Mouse (Mus musculus) bone marrow, adult 2 months (tissue): ENCODE results near the gene Ptpn5.

Source experiments
- CTCF ChIP-seq: fragments of 200-500 bp; IDR thresholded peaks from 2 replicates; pipeline ENCODE4 v1.5.1; 2011; ENCODE audit warnings: low read length, control low read depth; ENCODE audit not compliant: control insufficient read depth, insufficient read depth
- POLR2A ChIP-seq: fragments of 200-500 bp; IDR thresholded peaks from 2 replicates; pipeline ENCODE4 v1.6.1; 2011; ENCODE audit warnings: low read depth, mild to moderate bottlenecking, control low read depth, low read length, borderline replicate concordance; ENCODE audit not compliant: control insufficient read depth

DNA sequence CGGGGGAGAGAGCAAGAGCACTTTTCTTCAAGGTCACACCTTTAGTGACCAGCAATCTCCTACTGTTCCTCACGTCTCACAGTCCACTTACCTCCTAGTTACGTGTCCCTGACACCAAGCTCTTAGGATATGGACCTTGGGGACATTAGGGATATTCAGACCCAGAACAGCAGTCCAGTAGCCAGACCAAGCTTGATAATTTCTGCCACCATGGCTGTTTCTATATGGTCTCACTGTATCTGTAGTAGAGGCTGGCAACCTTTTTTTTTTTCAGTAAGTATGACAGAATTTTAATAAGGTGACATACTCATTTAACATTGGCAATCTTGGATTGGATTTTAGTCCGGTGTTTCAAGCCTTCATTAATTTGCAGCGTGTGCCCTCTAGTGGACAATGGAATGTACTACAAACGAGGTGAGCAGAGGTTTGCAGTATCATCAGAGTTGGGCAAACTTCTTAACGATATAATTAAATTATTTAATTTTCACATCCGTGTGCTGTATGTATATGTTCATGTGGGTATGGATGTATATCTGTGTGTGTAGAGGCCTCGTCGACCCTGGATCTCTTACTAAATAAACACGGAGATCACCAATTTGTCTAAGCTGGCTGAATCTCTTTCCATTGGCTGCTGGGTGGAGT is 17.1 kb upstream of the Ptpn5 start:
- TF ChIP-seq CTCF (0 out of 2 replicates have a peak, but pooled peaks have one; percentile 7), POLR2A (no peak)
